In genomic region chr7:96706531-96706930, GRCm38 (mm10) we compare ENCODE assay signal across 27 mouse cellular contexts.
DNase-seq lines count a peak whose midpoint lies in the region; ATAC-seq and TF ChIP-seq lines count a peak whose summit lies in the region.
"Had no signal": no experiment of that assay in that cellular context is flagged by ENCODE, and none has a peak within 500 bp of the region (broad histone marks: within the 10 kb centered on the region; RNA-seq: fewer than 3 reads in every experiment).

No protein-coding gene starts in this region.

- WGBS in spleen, adult 2 months = 74% methylated on average over 7 of the region's 7 CpGs
- WGBS in midbrain, embryonic 13.5 days = 94% methylated on average over 7 of the region's 7 CpGs

- no peak overlapping the region for H3K4me3 ChIP-seq in spleen, adult 2 months (ENCODE audit: extremely low read depth, insufficient read depth, insufficient read length)
- no peak overlapping the region for H3K4me3 ChIP-seq in CH12.LX (replicated peaks in 1 of 3; ENCODE audit: low read depth in 2 of 3, low read length in 2 of 3, poor library complexity in 1 of 3)
- no peak overlapping the region for H3K4me3 ChIP-seq in midbrain, embryonic 13.5 days (replicated peaks)
- H3K4me3 ChIP-seq: embryonic facial prominence, embryonic 10.5 days; embryonic facial prominence, embryonic 13.5 days; forebrain, embryonic 12.5 days; gastrocnemius, adult 2 months; heart, embryonic 12.5 days; heart, embryonic 15.5 days; hindbrain, embryonic 10.5 days; hindbrain, embryonic 13.5 days had no signal

- TF ChIP-seq EP300 in CH12.LX (IDR thresholded peaks at IDR 0.05; ENCODE audit: low read length) = no peak

- no peak overlapping the region for H3K9ac ChIP-seq in CH12.LX (ENCODE audit: insufficient read depth, low read depth)
- no peak overlapping the region for H3K9ac ChIP-seq in midbrain, embryonic 13.5 days (replicated peaks)
- H3K9ac ChIP-seq: embryonic facial prominence, embryonic 13.5 days; forebrain, embryonic 12.5 days; heart, embryonic 12.5 days; heart, embryonic 15.5 days; hindbrain, embryonic 13.5 days had no signal

- intact Hi-C loops in left cerebral cortex, postnatal 10 days (cut with DNase I) = no loop called here

- H3K4me1 ChIP-seq in spleen, adult 2 months (ENCODE audit: control insufficient read depth, insufficient read depth, insufficient read length) = peaks cover 5% of the 10 kb centered on the region; the same call in 1 of the 2 replicates
- peaks cover 5 to 14% of the 10 kb centered on the region in 2 experiments; a peak in 3 of 4 replicates for H3K4me1 ChIP-seq in CH12.LX (ENCODE audit: control insufficient read depth in 1 of 2, insufficient read depth in 2 of 2)
- no peaks in the 10 kb centered on the region for H3K4me1 ChIP-seq in midbrain, embryonic 13.5 days (replicated peaks)
- H3K4me1 ChIP-seq: forebrain, embryonic 12.5 days; heart, embryonic 12.5 days; heart, embryonic 15.5 days; hindbrain, embryonic 10.5 days had no signal

- no peak for TF ChIP-seq CTCF in spleen, adult 2 months (IDR thresholded peaks at IDR 0.05; ENCODE audit: extremely low read depth, insufficient read depth, insufficient read length, insufficient replicate concordance)
- TF ChIP-seq CTCF in CH12.LX (conservative IDR thresholded peaks at IDR 0.05 in 1 of 2, IDR thresholded peaks at IDR 0.05 in 1 of 2; ENCODE audit: low read depth in 2 of 2, low read length in 2 of 2) = no peak

- H3K27me3 ChIP-seq in spleen, adult 2 months (ENCODE audit: control insufficient read depth, insufficient read depth, low read length) = no peaks in the 10 kb centered on the region
- no peaks in the 10 kb centered on the region for H3K27me3 ChIP-seq in CH12.LX (replicated peaks)
- peaks cover 25% of the 10 kb centered on the region for H3K27me3 ChIP-seq in midbrain, embryonic 13.5 days
- H3K27me3 ChIP-seq: embryonic facial prominence, embryonic 13.5 days had no signal

- H3K79me2 ChIP-seq in CH12.LX (replicated peaks; ENCODE audit: control insufficient read depth, extremely low read depth, insufficient read depth, poor library complexity, severe bottlenecking) = no peaks in the 10 kb centered on the region

- no peaks in the 10 kb centered on the region for H3K9me3 ChIP-seq in CH12.LX (replicated peaks; ENCODE audit: low read length)
- no peaks in the 10 kb centered on the region for H3K9me3 ChIP-seq in midbrain, embryonic 13.5 days
- H3K9me3 ChIP-seq: embryonic facial prominence, embryonic 10.5 days; embryonic facial prominence, embryonic 13.5 days; forebrain, embryonic 12.5 days; heart, embryonic 12.5 days; heart, embryonic 15.5 days; hindbrain, embryonic 10.5 days; hindbrain, embryonic 13.5 days had no signal

- in situ Hi-C loops in CH12.LX (cut with MboI; ENCODE audit: low pct_ligation_motif_present, low pct_unique_long_range_greater_than_20kb, low sequenced_read_pairs) = no loop called here

- TF ChIP-seq POLR2A in spleen, adult 2 months (IDR thresholded peaks at IDR 0.05; ENCODE audit: low read depth, low read length) = no peak
- no peak for TF ChIP-seq POLR2A in CH12.LX (IDR thresholded peaks at IDR 0.05; ENCODE audit: low read depth, low read length)

- dilution Hi-C loops in CH12.LX (cut with MboI; ENCODE audit: extremely low pct_ligation_motif_present, extremely low pct_unique_long_range_greater_than_20kb, low sequenced_read_pairs) = no loop called here

- TF ChIP-seq RAD21 in CH12.LX (IDR thresholded peaks at IDR 0.05; ENCODE audit: low read depth, low read length) = no peak

- no peak for ATAC-seq in midbrain, embryonic 13.5 days
- ATAC-seq: activated CD4-positive, CD25-positive, alpha-beta regulatory T cell, adult 4 months; forebrain, embryonic 16.5 days; hindbrain, embryonic 16.5 days had no signal

- DNase-seq in spleen, adult 2 months (ENCODE audit: low read depth in 1 of 2, low spot score in 2 of 2) = peak; percentile 25 to 64
- no peak for DNase-seq in spleen, postnatal 14 days (ENCODE audit: low spot score in 2 of 2)
- DNase-seq in CH12.LX (ENCODE audit: extremely low read depth) = peak; percentile 24
- DNase-seq in spleen, postnatal 36 days (ENCODE audit: low spot score in 2 of 2) = peak; percentile 40 to 51
- DNase-seq in left cerebral cortex, postnatal 10 days (ENCODE audit: extremely low spot score in 1 of 2, low spot score in 2 of 2) = no peak
- DNase-seq: adrenal gland, adult 8-10 months; adrenal gland, postnatal 25 days; cerebellum, adult 11-12 months; cerebellum, adult 8-10 months; cerebellum, postnatal 10 days; cerebellum, postnatal 36 days; embryo, embryonic 11 days; gastrocnemius, adult 2 months; gastrocnemius, postnatal 14 days; heart, postnatal 10 days; heart, postnatal 36 days had no signal

- no peak overlapping the region for H3K4me2 ChIP-seq in CH12.LX (ENCODE audit: insufficient read depth, low read depth, poor library complexity, severe bottlenecking)
- no peak overlapping the region for H3K4me2 ChIP-seq in midbrain, embryonic 13.5 days (replicated peaks)
- H3K4me2 ChIP-seq: embryonic facial prominence, embryonic 13.5 days; forebrain, embryonic 12.5 days; heart, embryonic 12.5 days; heart, embryonic 15.5 days; hindbrain, embryonic 13.5 days had no signal

- H3K36me3 ChIP-seq in spleen, adult 2 months (ENCODE audit: control insufficient read depth, insufficient read depth, low read length) = no peaks in the 10 kb centered on the region
- no peaks in the 10 kb centered on the region for H3K36me3 ChIP-seq in CH12.LX (replicated peaks in 1 of 2; ENCODE audit: control insufficient read depth in 1 of 2, insufficient read depth in 1 of 2, low read length in 1 of 2)
- peaks cover 17% of the 10 kb centered on the region for H3K36me3 ChIP-seq in midbrain, embryonic 13.5 days
- H3K36me3 ChIP-seq: heart, embryonic 12.5 days; heart, embryonic 15.5 days had no signal

- H3K27ac ChIP-seq in spleen, adult 2 months (ENCODE audit: insufficient read depth, low read length) = peak overlapping the region; percentile 34; the same call in 1 of the 2 replicates
- no peak overlapping the region for H3K27ac ChIP-seq in CH12.LX (ENCODE audit: insufficient read depth, low read depth)
- no peak overlapping the region for H3K27ac ChIP-seq in midbrain, embryonic 13.5 days
- H3K27ac ChIP-seq: embryonic facial prominence, embryonic 10.5 days; embryonic facial prominence, embryonic 13.5 days; forebrain, embryonic 12.5 days; gastrocnemius, adult 2 months; heart, embryonic 15.5 days; hindbrain, embryonic 10.5 days; hindbrain, embryonic 13.5 days had no signal

TF ChIP-seq in CH12.LX, 34 proteins besides CTCF, POLR2A, EP300 and RAD21:
- TF ChIP-seq MAX (IDR thresholded peaks at IDR 0.05; ENCODE audit: low read length) (peak; percentile 53; the same call in 1 of the 2 replicates), USF1 (IDR thresholded peaks at IDR 0.05; ENCODE audit: low read depth, low read length) (peak; percentile 65), HCFC1 (IDR thresholded peaks at IDR 0.05; ENCODE audit: low read depth, low read length) (no peak), POLR2AphosphoS2 (IDR thresholded peaks at IDR 0.05; ENCODE audit: low read depth, low read length) (no peak), USF2 (conservative IDR thresholded peaks at IDR 0.05; ENCODE audit: low read depth, low read length) (peak; percentile 62)

Comparison
In these comparisons a context has a peak if more than half of its experiments do, and no peak if none do; other contexts are left out.
1. DNase-seq: peak in spleen, adult 2 months (2 of 2), CH12.LX (single experiment) and spleen, postnatal 36 days (2 of 2); none in spleen, postnatal 14 days (0 of 2) and left cerebral cortex, postnatal 10 days (0 of 2).